Mouse (Mus musculus) cerebral cortex, adult 2 months (tissue): Measurements from ENCODE around the gene Gm281.

Source experiments
- WGBS: fragments of 180-500 bp; shearing (Covaris S2); methylation state at CpG from one replicate; pipeline ENCODE4 v1.1.7; 2018; 5-methylcytosine and 5-hydroxymethylcytosine counted together

Gm281 gene

DNA sequence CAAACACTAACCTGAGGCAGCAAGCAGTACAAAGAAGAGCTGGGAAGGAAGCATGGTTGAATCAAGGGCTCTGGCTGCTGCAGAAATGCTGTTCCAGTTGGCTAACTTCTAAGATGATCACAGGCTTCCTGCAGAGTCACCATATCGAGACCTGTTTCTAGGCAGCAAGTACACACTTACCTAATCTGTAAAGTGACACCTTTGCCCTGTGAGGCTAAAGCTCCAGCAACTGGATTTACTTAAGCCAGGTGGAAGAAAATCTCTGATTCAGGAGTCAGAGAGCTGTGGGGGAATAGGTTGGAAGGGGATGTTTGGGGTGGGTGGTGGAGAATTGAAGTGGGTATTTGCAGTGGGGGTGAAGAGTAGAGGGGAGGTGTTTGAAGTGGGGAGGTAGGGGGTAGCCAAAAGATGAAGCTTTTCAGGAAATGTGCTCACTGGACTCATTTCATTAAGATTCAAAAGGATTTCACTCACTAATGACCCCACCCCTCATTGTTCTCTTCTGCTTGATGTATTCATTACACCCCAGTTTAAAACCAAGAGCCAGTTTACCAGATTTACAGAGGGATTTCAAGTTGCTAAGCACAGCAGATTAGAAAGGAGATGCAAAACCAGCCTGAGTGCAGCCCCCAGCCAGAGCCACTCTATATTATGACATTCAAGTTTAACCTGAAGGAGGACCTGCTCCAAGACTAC, at the start of gene Gm281:
TSS of gene Gm281 (minus strand) at position 92 of the 696 bp plus-strand sequence.
- WGBS, result 59% methylated on average over 1 of the region's 1 CpGs

DNA sequence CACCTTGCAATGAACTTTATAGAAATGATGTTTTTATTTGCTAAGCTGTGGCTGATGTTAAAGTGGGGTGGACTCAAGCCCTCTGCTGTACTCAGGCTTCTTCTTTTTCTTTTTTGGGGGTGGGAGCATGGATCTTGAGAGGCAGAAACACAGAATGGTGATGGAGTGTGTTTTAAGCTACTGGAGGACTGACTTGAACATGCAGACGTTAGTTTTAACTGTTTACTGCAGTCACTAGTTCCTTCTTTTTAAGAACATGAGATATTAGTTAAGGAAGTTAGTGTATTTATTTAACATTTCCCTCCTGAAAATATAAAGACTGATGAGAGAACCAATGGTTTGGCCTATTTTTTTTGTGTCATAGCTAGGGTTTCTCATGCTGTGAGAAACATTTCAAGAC, 49.2 kb upstream of the Gm281 start:
- 74% methylated on average over 1 of the region's 1 CpGs for WGBS

DNA sequence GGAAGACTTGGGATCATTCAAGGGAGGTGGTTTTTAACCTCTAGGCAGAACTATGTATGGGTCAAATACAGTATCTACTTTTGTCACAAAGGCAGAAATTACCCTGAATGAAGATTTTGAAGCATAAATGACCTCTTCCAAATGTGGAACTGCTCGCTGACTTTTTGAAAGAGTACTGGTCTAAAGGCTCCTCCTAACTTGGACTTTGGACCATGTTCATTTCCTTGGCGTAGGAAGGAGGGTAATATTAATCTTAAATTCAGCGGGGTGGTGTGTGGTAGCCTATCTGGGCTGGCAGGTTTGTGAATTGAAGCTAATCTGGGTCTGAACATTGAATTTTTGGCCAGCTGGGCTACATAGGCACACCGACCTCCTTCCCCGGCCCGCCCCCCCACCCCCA, 48.2 kb upstream of the Gm281 start:
- 83% methylated on average over 6 of the region's 6 CpGs for WGBS

DNA sequence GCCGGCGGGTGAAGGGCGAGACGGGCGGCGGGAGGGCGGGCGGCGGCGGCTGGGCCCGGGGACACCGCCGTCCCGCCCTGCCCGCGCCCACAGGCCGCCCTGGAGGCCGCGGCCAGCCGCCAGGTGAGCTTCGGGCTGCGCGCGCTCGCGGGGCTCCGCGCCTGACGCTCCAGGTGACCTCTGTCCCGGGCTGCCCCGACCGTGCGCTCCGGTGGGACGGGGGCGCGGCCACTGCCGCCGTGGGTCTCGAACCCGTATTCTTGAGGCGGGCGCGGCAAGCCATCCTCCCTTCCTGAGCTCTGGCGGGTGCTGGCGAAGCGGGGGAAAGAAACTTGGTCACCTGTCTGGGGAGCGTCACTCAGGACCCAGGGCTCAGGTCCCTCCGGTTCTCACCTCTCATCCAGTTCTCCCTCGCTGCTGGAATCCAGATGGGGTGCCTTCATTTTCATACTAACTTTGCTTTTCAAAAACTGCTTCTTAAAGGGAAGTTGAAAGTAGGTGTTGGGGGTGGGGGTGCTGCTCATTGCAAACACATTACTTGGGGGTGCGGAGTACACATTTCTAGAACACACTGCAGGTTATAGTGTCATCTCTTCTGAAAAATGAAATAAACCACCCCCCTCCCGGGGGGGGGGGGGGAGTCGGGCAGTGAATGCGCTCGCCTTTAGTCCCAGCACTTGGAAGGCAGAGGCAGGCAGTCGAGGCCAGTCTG, 47.3 kb upstream of the Gm281 start, which contains the start of the genes Atxn7 and Thoc7:
TSS of gene Atxn7 (plus strand) at position 40 of the 712 bp plus-strand sequence.
TSS of gene Thoc7 (minus strand) at position 452 of the 712 bp plus-strand sequence.
- 4% methylated on average over 41 of the region's 56 CpGs for WGBS

DNA sequence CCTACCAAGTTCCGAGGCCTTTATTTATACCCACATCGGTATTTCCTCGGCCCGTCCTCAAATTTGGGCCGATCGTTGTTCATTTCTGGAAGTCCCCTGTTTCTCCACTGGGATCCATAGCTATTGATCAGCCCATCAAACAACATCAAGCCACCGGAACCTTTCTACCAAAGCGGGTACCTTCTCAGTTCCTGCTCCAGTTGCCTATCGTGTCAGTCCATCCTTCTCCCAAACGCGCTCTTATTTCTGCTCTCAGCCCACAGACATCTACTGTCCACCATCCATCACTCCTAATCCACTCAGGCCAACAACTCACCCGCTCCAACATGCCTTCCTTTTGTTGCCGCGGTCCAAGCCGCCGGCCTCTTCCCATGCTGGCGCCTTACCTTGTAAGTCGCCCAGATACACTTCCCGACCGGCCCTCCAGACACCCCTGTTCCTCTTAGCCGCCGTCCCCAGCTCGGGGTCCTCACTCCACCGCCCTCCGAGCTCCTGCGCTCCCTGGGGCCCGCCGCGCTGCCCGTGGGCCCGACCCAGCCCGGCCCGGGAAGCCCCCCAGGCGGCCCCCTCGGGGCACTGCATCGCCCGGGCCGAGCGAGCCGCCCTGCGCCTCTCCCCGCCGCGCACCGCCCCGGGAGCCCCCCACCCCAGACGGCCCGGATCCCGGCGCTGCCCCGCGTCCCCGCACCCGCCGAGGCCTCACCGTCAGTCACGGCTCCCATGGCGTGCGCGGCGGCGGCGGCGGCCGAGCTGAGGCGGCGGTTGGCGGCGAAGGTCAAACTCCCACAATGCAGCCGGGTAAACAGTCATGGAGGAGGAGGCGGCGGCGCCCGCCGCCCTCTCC, 46.4 kb upstream of the Gm281 start:
- WGBS, result under 1% methylated on average over 75 of the region's 75 CpGs

DNA sequence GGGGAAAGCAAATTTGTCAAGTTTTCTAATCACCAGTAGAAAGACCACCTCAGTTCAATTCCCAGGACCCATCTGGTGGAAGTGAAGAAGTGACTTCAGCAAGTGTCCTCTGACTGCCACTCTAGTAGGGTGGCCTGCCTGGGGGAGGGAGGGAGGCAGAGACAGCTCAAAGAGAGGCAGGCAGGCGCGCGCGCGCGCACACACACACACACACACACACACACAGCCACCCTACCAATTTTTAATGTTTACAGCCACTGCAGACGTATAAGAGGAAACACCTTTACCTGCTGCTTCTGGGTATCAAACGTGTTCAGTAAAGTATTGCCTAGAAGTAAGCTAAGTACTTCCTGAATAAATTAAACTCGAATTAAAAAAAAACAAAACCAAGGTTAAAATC, 45.8 kb upstream of the Gm281 start:
- WGBS, result 1% methylated on average over 9 of the region's 9 CpGs

DNA sequence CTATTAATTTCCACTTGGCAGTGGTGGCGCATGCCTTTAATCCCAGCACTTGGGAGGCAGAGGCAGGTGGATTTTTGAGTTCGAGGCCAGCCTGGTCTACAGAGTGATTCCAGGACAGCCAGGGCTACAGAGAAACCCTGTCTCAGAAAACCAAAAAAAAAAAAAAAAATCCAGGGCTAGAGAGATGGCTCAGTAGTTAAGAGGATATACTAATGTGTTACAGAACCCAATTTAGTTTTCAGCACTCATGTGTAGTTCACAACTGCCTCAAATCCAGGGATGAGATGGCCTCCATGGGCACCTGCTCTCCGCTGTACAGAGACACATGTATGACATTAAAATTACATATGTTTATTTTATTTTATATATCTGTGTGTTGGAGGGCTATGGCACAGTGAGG, 37.9 kb upstream of the Gm281 start:
- WGBS, result 96% methylated on average over 3 of the region's 3 CpGs

DNA sequence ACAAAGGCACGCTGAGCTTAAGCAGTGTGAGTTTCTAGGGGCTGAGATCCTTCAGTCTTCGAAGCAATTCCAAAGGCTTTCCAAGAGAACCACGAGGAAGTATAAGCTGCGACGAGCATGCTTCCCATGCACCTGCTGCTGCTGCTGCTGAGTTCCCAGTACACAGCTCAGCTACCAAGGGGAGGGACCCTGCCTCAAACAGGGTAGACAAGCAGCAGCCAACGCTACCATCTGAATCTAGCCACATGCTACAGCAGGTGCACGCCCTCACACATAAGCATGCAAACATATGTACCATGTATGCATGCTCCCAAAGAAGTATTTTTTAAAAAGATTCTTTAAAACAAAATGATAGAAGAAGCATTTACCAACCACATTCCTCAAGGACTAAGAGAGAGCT, 34.1 kb upstream of the Gm281 start:
- WGBS, result 70% methylated on average over 7 of the region's 7 CpGs

DNA sequence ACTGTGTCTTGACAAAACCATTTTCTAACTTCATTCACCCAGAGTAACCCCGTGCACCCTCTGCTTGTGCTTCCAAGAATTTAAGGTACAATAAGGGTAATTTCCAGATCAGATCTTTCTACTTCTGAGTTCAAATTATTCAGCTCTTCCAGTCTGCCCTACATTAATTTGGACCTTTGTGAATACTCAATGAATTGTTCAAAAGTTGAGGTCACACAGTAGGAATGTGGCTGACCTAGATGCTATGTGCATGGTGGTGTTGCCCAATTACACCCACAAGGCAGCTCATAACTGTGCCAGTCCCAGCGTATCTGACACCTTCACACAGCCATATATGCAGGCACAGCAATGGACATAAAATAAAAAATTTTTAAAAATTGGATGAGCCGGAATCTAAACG, 30.4 kb upstream of the Gm281 start:
- WGBS, result 92% methylated on average over 4 of the region's 4 CpGs

DNA sequence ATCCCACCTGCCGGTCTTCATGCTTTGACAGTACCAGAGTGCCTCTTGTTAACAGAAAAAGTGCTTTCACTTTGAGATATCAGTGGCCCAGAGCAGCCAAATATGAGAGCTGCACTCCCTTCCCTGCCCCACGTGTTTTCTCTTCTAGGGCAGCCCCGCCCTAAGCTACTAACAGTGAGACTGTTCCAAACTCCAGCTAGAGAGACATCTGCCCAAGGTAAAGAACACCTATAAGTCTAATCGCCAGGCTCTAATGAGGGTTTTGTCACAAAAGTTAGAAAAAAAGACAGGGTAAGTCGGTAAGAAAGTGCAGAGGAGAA, 19.7 kb upstream of the Gm281 start:
- WGBS, result 50% methylated on average over 5 of the region's 5 CpGs

DNA sequence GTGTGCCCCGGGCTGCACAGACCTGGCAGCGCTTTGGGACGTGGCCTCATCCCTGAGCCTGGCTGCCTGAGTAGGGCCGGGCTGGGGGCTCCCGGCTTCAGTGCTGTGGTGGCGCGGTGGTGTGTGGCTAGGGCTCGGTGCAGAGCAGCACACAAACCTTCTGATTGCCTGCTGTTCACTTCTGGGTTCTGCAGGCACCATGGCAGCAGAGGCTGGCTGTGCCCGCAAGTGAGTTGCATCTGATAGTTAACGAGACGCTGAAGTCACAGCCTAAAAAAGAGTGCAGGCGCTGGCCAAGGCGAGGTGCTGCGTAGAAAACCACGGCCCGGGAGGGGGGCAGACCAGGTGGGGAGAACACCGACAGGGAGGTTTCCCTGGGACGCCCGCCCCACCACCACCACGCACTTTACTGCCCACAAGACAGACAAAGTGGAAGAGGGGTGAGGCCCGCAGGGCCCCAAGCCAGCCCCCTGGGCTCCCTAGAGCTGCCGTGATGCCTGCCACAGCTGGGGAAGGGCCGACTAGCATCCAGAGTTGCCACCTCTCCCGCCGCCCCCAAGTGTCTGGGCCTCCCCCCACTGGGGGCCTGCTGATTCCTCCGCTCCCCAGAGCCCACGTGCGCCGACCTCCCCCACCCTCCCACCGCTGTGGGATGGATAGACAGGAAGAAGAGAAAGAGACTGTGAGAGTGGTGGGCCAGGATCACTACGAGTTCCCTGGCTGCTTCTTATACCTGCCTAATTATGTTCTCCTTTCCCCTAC, 19.2 kb upstream of the Gm281 start:
- 32% methylated on average over 31 of the region's 31 CpGs for WGBS

DNA sequence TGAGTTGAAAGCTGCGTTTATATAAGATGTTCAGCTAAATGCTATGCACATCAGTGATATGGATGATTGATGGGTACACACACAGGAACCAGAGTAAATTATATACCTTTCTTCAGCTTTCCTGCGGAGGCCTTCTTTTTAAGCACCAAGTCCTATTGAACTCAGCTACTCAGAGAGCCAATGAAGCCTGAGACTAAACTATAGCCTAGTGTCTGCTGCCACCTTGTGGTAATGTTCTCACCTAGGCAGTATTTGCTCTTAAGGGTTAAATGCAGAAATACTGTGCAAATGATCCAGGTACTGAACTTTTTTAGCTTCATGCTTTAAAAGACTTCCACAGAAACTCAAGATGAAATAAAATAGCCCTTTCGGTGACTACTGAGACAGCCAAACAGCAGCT, 3.4 kb upstream of the Gm281 start:
- 29% methylated on average over 3 of the region's 3 CpGs for WGBS

DNA sequence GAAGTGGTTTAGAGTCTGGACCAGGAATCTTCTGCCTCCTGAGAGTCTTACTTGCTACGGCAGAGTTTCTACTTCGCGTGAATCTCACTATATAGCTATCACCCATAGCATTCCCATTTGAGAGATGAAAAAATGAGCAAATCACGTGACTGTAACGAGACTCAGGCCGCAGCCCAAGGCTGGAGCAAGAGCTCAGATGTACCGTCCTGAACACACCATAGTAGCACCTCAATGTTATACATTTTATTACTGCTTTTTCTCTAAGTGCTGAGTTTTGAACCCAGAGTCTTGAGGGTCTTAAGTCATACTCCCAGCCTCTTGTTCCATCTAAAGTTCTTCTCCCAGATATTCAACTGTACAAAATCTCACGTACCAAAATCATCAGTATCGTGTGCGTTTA, 2.9 kb upstream of the Gm281 start:
- WGBS, result 89% methylated on average over 10 of the region's 10 CpGs

DNA sequence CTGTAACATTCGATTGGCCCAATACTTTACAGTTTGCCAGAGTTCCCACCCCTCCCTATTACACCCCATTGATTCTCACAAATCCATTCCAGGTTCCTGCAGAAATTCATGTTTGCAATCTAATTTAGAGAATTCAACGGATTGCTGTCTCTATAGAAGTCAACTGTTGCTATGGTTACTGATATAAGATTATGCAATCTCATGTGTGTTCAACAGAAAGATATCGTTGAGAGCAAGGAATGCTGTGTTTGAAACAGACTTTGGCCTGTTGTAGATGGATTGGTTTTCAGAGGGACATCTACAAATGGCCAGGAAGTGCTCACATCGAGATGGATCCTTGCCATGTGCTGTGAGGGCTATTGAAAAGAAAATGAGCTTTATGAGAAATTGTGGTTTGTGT, 929 bp upstream of the Gm281 start:
- 44% methylated on average over 4 of the region's 4 CpGs for WGBS

DNA sequence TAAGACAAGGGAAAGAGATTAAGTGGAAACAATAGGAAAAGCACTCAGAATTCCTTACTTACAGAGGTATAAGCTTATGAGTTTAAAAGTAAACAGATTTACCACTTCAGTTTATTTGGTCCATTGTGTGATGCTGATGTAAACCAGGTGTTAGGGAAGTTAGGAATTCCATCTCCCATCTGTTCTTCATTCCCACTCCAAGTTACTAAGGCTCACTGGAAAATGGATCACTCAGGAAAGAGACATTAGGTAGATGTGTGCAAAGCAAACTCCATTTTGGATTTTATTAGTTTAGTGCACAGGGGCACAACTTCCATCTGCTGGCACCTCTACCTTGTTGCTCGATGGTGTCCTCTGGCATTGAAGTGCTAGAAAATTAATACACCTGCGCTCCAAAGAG, 4.1 kb downstream of the Gm281 start:
- 90% methylated on average over 2 of the region's 2 CpGs for WGBS

DNA sequence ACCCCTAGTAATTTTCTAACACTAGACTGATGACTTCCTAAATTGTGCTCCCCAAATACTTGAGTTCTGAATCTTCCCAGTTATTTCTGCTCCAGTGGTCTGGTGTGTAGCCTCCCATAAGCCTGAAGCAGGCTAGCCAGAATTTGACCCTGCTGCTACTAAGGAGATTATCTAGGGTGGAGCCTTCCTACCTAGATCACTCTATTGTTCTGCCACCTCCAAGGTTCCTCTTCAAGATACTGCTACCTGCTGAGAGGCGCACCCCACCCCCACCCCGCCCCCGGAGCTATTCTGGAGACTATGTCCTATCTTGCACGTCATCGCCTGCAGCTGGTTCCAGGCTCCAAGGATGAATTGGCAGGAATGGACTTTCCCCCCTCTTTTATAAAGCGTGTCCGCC, 7.1 kb downstream of the Gm281 start:
- WGBS, result 92% methylated on average over 7 of the region's 7 CpGs

DNA sequence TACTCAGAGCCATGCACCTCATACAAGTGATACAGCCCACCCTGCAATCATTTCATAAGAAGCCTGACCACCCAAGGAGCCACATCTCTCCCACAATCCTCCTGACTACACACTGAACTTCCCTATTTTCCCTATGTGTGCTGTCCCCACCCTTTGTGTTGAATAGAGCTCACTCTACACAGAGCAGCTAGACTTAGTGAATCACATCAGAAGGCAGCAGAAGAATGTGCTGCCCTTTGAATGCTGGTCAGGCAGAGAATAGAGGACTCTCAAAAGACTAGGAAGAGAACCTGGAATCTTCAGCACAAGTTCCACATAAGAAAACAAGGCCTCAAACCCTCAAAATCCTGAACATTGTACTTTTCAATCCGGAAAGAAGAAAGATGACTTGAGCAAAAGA, 7.8 kb downstream of the Gm281 start:
- whole genome bisulfite sequencing, result 91% methylated on average over 1 of the region's 1 CpGs

DNA sequence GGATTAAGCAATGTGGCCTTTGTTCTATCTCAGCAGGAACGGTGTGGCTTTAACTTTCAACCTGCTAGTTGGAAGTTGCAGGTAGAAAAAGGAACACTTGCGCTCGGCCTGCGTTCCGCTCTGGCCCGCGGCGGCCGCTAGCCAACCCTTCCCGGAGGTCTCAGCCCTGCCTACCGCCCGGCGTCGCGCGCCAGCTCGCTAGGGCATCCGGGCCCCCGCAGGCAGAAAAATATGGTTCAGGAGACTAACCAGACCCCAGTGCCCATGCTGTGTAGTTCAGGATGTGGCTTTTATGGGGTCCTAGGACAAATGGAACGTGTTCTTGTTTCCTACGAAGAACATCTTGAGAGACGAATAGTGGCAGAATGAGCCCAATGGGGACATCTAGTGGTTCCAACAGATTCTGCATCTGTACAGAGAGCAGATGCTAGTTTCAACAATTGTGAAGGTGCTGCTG, 12.6 kb downstream of the Gm281 start:
- WGBS, result under 1% methylated on average over 22 of the region's 22 CpGs

DNA sequence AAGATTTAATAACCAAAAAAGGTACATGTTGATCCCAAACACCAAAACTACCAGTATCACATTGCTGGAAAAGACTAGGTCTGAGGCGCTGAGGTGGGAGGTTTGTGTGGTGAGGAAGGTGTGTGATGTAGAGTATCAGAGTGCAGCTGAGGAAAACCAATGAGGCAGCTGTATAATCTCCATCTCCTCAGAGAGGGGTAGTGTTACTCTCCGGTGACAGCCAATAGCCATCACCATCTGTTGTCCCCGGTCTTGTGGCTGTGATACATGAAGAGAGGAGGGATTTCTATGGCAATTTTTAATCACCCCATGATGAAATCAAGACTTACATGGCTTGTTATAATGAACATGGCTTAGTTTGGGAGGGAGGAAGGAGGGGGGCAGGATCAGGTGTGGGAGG, 20.5 kb downstream of the Gm281 start:
- 86% methylated on average over 3 of the region's 3 CpGs for WGBS

DNA sequence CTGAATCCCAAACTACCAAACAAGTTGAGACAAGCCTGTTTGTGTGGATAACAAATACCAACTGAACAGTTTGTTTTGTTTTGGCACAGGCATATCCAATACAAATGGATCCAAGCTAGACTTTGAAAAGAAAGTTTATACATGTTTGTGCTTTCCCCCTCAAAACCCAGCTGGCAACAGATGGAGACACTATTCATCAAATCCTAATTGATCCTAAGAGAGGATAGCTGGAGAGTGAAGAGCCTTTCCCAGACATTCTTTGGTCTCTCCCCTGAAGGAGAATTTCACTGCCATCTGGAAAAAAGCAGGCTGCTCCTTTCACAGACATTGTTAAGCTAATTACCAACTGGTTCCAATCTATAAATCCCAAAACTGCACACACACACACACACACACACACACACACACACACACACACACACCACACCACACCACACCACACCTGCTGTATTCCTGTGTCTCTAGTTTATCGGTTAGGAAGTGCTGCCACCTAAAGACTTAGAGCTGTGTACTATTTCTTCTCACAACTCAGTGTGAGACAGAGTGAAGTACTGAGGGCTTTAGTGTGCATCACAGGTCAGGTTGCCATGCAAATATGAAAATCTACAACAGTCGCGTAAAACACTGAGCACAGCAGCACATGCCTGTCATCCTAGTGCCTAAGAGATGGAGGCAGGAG, 101.3 kb downstream of the Gm281 start:
- 65% methylated on average over 3 of the region's 3 CpGs for WGBS

DNA sequence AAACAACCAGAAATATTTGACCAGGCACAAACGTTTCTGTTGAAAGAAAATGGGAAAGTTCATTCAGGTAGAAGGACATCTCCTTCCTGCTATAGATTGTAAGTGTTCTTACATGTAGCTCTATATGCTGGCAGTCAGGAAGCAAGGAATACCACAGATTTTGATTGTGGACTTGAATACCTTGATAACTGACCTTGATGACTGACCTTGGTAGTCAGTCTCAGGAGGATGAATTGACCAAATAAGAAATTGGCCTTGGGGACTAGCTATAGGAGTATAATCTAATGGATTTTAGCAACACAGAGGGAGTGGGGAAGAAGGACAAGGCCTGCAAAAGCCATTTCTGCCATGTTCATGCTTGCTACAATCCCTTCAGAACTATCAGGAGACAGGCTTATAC, 123.8 kb downstream of the Gm281 start:
- 61% methylated on average over 1 of the region's 1 CpGs for WGBS
